Mouse (Mus musculus): ENCODE data around the gene Col4a4.

Gene Col4a4

DNA sequence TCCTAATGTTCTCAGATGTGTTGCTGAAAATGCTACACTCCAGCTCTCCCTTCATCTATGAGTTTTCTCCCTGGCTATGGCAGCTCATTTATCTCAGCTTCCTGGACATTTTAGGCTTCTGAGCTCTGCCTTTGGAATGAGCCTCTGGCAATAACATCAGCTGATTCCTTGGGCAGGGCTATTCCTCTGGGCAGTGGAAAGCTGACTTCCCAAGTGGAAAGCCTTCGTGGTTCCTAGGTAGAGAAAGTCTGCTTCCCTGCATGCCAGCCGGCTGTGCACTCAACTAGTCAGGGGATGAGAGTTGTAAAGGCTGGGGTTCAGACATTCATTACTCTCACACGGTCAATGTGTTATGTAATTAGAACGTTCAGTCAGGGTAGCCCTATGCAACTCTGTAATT is 8.3 kb downstream of the Col4a4 start:
- in situ Hi-C loops (cut with MboI, MseI) = no loop called here

DNA sequence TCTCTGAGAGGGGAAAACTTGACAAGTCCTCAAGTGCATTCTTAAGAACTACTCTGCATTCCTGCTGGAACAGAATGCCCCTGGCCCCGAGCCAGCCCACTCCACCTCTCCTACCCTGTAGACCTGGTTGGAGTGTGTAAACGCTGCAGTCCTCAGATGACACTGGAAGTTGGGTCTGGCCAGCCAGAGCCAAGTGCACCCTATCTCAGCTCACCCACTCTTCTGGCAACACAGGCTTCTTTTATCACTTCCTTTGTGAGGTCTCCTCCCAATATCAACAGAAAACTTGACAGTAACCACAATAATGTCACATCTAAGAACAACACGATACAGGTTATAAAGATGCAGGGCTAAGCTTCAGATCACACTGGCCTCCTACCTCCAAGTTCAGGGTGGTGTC is 8.7 kb downstream of the Col4a4 start:
- in situ Hi-C loops (cut with MboI, MseI) = no loop called here

- in situ Hi-C loops (cut with MboI, MseI) = no loop called here
These were observed 9.3 kb downstream of the Col4a4 start for GRCm38 (mm10) chr1:82577339-82577738.

GRCm38 (mm10) chr1:82576182-82576581 is 10.5 kb downstream of the Col4a4 start:
- in situ Hi-C loops (cut with MboI, MseI) = no loop called here

GRCm38 (mm10) chr1:82575681-82576080 is 11.0 kb downstream of the Col4a4 start:
- in situ Hi-C loops (cut with MboI, MseI) = no loop called here

- in situ Hi-C loops (cut with MboI, MseI) = no loop called here
These were observed 14.9 kb downstream of the Col4a4 start for GRCm38 (mm10) chr1:82571758-82572157.

DNA sequence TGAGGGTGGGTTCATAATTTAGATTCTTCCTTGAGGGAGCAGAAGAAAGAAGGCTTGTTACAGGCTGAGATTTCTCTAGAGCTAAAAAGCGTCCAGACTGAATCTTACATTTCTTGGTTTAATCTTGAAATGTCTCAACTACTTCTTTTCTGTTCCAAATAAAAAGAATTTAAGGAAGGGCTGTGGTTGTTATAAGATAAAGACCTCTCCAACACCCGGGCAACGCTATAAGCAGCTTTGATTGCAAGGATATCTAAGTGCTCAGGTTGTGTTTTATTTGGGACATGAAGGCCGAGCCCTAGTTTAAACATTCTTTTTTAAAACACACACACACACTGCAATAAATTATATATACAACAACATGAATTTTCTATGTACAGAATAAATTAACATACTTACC is 17.2 kb downstream of the Col4a4 start:
- in situ Hi-C loops (cut with MboI, MseI) = no loop called here

- in situ Hi-C loops (cut with MboI, MseI) = loop anchor here (5.0 kb wide), 1 partner anchor 82 kb away; no protein-coding TSS in a partner anchor
These were observed 26.4 kb downstream of the Col4a4 start for GRCm38 (mm10) chr1:82560223-82560622.

DNA sequence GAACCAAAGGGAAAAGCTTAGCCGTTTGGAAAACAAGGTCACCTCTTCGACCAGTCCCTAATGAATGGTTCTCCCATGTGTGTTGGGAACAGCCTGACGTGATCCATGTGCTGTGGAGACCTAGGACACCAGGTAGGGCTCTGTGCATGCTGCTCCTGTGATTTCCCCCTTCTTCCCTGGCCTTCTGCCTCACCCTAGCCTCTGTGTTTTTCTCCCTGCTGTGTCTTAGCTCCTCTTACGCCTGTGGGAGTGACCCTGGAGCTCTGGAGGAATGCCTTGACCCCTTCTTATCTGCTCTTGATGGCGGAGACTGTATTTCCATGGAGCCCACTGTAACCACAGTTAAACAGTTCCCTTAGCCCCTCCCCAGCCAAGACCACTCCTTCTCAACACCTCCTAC is 31.8 kb downstream of the Col4a4 start:
- in situ Hi-C loops (cut with MboI, MseI) = no loop called here

DNA sequence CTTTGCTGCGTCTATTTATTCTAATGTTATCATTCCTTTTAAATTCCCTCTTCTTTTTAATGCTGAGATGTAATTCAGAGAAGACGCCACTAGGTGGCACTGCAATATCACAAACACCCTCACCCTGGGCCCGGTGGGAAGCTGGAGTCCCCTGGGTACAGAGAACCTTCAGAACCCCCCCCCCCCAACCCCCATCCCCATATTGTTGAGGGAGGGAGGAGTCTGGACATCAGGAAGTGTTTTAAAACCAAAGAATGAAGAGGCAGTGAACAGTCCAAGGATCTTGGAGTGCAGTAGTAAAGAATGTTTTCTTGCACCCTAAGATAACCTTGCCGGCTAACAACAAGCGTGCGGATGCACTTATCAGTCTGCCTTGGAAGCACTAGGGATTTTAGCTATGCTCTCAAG is 32.2 kb downstream of the Col4a4 start:
- in situ Hi-C loops (cut with MboI, MseI) = no loop called here

DNA sequence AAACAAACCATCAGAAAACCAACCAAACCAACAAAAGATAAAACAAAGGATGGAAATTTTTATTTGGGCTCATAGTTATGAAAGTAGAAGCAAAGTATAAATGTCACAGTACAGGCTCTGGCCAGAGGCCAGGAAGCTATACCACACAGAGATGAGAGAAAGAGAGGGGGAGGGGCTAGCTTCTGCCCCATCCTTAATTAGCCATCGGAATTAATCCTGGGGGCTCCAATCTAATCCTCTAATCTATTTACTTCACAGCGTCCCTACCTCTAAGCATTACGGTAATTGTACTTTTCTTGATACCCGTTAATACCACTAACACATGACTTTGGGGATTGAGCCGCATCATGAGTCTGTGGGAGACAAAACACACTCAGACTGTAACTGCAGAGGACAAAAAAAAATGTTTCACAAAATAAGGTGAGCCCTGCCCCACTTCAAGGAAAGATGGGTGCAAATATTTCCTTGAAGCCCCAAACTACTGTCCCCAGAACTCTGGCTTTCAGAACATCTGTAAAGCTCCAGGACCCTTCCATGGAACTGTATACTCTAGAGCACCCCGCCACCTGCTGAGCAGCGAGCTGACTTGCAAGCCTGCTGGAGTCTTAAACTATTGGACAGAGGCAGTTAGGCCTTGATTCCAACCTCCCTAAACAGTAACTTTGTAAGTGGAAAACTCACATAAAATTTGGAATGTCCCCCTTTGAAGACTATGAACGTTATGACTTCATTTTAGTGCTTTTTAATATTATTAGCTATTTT is 41.3 kb downstream of the Col4a4 start:
- in situ Hi-C loops (cut with MboI, MseI) = no loop called here

- in situ Hi-C loops (cut with MboI, MseI) = no loop called here
These were observed 42.0 kb downstream of the Col4a4 start for GRCm38 (mm10) chr1:82544419-82545185.

DNA sequence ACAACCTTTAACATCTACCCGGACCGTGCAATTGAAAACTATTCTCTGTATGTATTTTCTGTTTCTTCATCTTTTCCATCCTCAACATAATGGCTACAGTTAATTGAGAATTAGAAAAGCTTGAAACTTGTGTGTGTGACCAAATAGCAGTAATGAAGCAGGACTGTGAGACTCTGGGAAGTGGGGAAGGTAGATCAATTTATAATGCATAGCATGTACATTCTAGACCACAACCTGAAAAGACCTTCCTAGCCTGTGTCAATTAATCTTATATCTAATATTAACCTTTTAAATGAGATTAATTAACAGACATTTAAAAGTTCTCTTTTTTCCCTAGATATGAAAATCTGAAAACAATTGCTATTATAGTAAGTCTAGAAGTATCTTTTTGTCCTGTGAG is 42.7 kb downstream of the Col4a4 start:
- in situ Hi-C loops (cut with MboI, MseI) = no loop called here

- in situ Hi-C loops (cut with MboI, MseI) = no loop called here
These were observed 46.6 kb downstream of the Col4a4 start for GRCm38 (mm10) chr1:82540056-82540455.

DNA sequence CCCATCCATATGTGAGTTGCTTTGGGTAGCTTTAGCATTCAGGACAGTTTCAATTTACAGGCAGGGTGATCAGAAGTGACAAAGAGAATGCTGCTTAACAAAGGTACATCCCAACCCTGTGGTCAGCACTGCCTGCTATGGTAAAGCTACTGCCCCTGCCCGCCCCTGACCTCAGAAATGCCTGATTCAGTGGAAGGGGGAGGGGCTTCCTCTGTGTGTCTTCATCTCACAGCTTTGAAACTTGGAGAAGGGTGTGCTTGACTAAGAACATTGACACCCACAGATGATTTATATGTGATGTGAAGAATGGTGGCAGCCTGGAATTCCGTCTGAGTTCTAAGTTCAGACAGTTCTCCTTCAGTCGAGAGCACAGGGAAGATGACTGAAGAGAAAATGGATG is 48.8 kb downstream of the Col4a4 start:
- in situ Hi-C loops (cut with MboI, MseI) = no loop called here

DNA sequence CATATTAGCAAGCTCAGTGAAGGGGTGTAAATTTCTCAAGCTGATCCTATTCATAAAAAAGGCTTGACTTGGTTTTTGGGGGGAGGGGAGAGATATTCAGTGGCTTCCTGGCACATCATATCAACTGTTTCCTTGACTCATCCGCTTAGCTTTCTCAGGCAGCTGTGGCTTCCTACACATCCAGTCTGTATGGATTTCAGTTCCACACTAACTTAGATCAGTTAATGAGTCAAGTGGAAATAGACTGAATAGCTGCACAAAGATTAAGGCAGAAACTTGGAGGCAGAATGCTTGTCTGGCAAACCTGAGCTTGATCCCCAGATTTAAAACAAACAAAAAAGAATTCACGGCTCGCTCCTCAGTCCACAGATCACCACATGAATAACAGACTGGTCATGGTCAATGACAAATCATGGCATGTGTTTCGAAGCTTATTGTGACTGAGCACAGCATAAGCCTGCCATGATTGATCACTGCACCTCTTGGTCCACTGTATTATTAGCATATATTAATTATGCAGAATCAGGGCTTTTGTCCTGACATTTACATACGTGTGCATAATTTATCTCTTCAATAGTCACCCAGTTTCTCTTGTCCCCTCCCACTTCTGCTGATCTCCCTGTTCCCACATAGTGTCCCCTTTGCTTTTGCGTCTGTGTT is 50.0 kb downstream of the Col4a4 start:
- in situ Hi-C loops (cut with MboI, MseI) = no loop called here

DNA sequence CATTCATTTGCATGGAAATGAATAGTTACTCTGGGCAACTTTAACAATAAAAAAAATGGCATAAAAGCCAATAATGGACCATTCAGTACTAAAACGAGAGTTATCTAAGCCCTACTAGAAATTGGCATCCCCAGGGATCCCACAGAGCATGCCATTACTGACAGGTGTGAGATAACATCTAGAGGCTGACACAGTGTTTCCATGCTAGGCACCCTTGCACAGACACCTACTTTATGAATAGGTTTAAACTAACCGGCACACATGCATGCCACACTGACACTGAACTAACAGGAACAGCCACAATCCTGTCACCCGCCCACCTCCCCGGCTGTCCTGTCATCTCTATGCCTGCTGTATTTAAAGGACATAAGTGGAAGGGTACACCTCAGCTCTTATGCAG is 58.7 kb downstream of the Col4a4 start:
- in situ Hi-C loops (cut with MboI, MseI) = no loop called here

DNA sequence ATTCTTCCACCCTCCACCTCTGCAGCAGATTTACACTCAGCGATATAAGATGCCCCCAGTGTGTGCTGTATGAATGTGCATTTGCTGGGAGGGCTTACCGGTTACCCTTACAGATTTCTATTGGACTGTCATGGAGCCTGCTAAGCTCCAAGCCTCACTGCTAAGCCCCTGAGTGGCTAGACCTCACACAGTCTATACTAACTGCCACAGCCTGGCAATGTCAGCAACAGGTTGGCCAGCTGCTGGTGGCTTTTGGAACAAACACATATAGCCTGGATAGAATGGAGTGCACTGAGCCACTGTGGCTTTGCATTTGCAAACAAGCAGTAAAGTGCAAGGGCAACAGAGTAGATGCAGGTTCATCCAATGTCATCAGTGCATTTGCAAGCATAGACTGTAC is 94.7 kb downstream of the Col4a4 start:
- in situ Hi-C loops (cut with MboI, MseI) = no loop called here

GRCm38 (mm10) chr1:82486371-82486770 is 100.3 kb downstream of the Col4a4 start:
- in situ Hi-C loops (cut with MboI, MseI) = no loop called here

DNA sequence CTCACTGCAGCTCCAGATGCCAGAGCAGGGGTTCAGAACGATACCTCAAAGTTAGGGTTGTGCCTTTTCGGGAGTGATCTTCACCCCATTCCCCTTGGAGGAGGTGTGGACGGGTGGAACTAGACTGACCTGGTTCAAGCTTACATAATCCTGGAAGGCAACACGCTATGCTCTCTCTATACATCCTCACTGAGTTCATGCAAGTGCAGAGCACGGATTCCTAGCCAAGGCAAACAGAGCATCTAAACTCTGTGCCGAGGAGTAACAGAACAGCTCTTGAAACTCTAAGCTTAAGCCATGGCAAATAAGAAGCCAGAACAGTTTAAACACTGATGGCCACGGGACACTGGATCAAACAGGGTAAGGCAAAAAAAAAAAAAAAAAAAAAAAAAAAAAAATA is 104.3 kb downstream of the Col4a4 start:
- in situ Hi-C loops (cut with MboI, MseI) = no loop called here

- in situ Hi-C loops (cut with MboI, MseI) = no loop called here
These were observed 106.8 kb downstream of the Col4a4 start for GRCm38 (mm10) chr1:82479696-82480487.

DNA sequence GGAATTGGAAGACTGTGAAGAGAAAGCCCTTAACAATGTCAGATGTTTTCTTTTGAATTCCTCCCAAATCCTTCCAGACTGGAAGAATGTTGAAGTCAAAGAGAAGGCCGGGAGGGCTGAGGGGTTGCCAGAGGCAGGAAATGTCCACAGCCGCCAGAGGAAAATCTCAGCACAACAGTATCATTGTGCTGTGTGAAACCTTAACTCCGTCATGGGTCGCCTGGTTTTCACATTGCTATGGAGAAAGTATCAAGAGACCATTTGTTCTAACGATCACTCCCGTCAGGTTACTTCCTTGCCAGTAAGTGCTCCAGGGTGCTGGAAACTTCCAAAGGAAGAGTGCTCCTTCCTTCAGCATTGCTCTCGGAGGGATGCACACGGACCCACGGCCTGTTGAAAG is 109.9 kb downstream of the Col4a4 start:
- in situ Hi-C loops (cut with MboI, MseI) = no loop called here
